27 mouse cellular contexts compared by ENCODE assay signal in the genomic region with DNA sequence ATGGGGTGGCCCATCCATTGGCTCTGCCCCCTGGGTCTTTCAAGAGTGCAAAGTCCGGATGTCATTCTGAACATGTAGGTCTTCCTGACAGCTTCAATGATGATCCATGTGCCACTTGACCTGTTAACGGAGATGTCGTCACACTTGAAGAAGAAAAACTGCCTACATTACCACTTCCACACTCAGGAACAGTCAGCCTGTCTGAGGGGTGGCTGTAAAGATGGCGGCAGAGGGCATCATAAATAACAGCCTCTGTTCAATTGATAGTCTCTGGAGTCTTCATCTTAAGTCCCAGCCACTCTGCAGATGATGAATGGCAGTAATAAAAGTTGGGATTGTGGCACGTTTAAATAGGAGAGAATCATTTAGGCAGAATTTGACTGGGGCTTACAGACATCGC.
A peak's percentile ranks its signal among the peaks of the same experiment; 100 is the strongest.
DNase-seq lines count a peak whose midpoint lies in the region; ATAC-seq lines count a peak whose summit lies in the region.
"Had no signal": no experiment of that assay in that cellular context is flagged by ENCODE, and none has a peak within 500 bp of the region (broad histone marks: within the 10 kb centered on the region; RNA-seq: fewer than 3 reads in every experiment).

No protein-coding gene starts in this region.

- ATAC-seq in hindbrain, embryonic 11.5 days (ENCODE audit: low FRiP score), result peak; percentile 31; the same call in 1 of the 2 replicates
- peak; percentile 52; the same call in 1 of the 2 replicates for ATAC-seq in neural tube, embryonic 14.5 days (ENCODE audit: low read depth)
- ATAC-seq: activated CD4-positive, CD25-positive, alpha-beta regulatory T cell, adult 4 months; CD4-positive, CD25-positive, alpha-beta regulatory T cell, adult 4 months; forebrain, embryonic 14.5 days; forebrain, embryonic 16.5 days; Patski had no signal

- 75% methylated on average over 6 of the region's 6 CpGs for WGBS in hindbrain, embryonic 11.5 days
- 85% methylated on average over 6 of the region's 6 CpGs for WGBS in hindbrain, embryonic 10.5 days
- WGBS in neural tube, embryonic 14.5 days, result 26% methylated on average over 6 of the region's 6 CpGs

- DNase-seq in hindbrain, embryonic 11.5 days (ENCODE audit: low spot score), result no peak
- no peak for DNase-seq in hindbrain, embryonic 10.5 days (ENCODE audit: low spot score)
- peak; percentile 51 for DNase-seq in mesoderm, embryonic 11.5 days (ENCODE audit: low read depth, low spot score)
- no peak for DNase-seq in right cerebral cortex, postnatal 4 days
- DNase-seq in cerebellum, adult 8-10 months, result no peak
- DNase-seq: adrenal gland, adult 8-10 months; adrenal gland, postnatal 14 days; adrenal gland, postnatal 36 days; B cell, adult 2 months; cerebellum, adult 2 months; cerebellum, adult 9-11 months; cerebellum, postnatal 14 days; cerebellum, postnatal 36 days; embryo, embryonic 11 days had no signal

- H3K27me3 ChIP-seq in hindbrain, embryonic 11.5 days (ENCODE audit: control insufficient read depth, insufficient read depth, low read length), result no peaks in the 10 kb centered on the region
- no peaks in the 10 kb centered on the region for H3K27me3 ChIP-seq in hindbrain, embryonic 10.5 days (ENCODE audit: insufficient read depth, poor library complexity, severe bottlenecking)
- H3K27me3 ChIP-seq in neural tube, embryonic 14.5 days (ENCODE audit: control insufficient read depth, insufficient read depth, low read length), result no peaks in the 10 kb centered on the region
- H3K27me3 ChIP-seq: CH12.LX; embryonic facial prominence, embryonic 13.5 days; embryonic facial prominence, embryonic 15.5 days; forebrain, embryonic 12.5 days; Patski had no signal

- H3K9me3 ChIP-seq in hindbrain, embryonic 11.5 days (ENCODE audit: control insufficient read depth, low read length), result no peaks in the 10 kb centered on the region
- H3K9me3 ChIP-seq in hindbrain, embryonic 10.5 days, result no peaks in the 10 kb centered on the region; the same call in 1 of the 2 replicates
- H3K9me3 ChIP-seq in neural tube, embryonic 14.5 days (ENCODE audit: control insufficient read depth, low read length), result no peaks in the 10 kb centered on the region
- H3K9me3 ChIP-seq: embryonic facial prominence, embryonic 13.5 days; embryonic facial prominence, embryonic 15.5 days; forebrain, embryonic 10.5 days; forebrain, embryonic 12.5 days; G1E had no signal

- no peak overlapping the region for H3K4me3 ChIP-seq in hindbrain, embryonic 11.5 days (ENCODE audit: low read depth, low read length)
- no peak overlapping the region for H3K4me3 ChIP-seq in hindbrain, embryonic 10.5 days
- no peak overlapping the region for H3K4me3 ChIP-seq in neural tube, embryonic 14.5 days (ENCODE audit: low read depth, low read length)
- H3K4me3 ChIP-seq: embryonic facial prominence, embryonic 13.5 days; embryonic facial prominence, embryonic 15.5 days; erythroblast, embryonic 14.5 days; forebrain, embryonic 10.5 days; forebrain, embryonic 12.5 days had no signal

- peaks cover 3% of the 10 kb centered on the region; the same call in 1 of the 2 replicates for H3K4me1 ChIP-seq in hindbrain, embryonic 11.5 days (replicated peaks; ENCODE audit: control insufficient read depth, insufficient read depth, low read length)
- H3K4me1 ChIP-seq in hindbrain, embryonic 10.5 days (replicated peaks), result peaks cover 25% of the 10 kb centered on the region
- H3K4me1 ChIP-seq in neural tube, embryonic 14.5 days (ENCODE audit: control insufficient read depth, insufficient read depth, low read length), result peaks cover 20% of the 10 kb centered on the region
- H3K4me1 ChIP-seq: embryonic facial prominence, embryonic 13.5 days; embryonic facial prominence, embryonic 15.5 days had no signal

- no peak overlapping the region for H3K9ac ChIP-seq in hindbrain, embryonic 11.5 days (ENCODE audit: low read depth, low read length)
- H3K9ac ChIP-seq in neural tube, embryonic 14.5 days (replicated peaks; ENCODE audit: low read depth, low read length), result no peak overlapping the region
- H3K9ac ChIP-seq: embryonic facial prominence, embryonic 13.5 days; embryonic facial prominence, embryonic 15.5 days; forebrain, embryonic 12.5 days had no signal

- H3K4me2 ChIP-seq in hindbrain, embryonic 11.5 days (replicated peaks; ENCODE audit: low read depth, low read length), result no peak overlapping the region
- H3K4me2 ChIP-seq in neural tube, embryonic 14.5 days (ENCODE audit: low read depth, low read length), result no peak overlapping the region
- H3K4me2 ChIP-seq: embryonic facial prominence, embryonic 13.5 days; embryonic facial prominence, embryonic 15.5 days; forebrain, embryonic 12.5 days had no signal

- no peaks in the 10 kb centered on the region for H3K36me3 ChIP-seq in hindbrain, embryonic 11.5 days (ENCODE audit: control insufficient read depth, insufficient read depth, low read length)
- H3K36me3 ChIP-seq in hindbrain, embryonic 10.5 days, result peaks cover 23% of the 10 kb centered on the region
- H3K36me3 ChIP-seq in neural tube, embryonic 14.5 days (ENCODE audit: control insufficient read depth, insufficient read depth, low read length), result no peaks in the 10 kb centered on the region
- H3K36me3 ChIP-seq: embryonic facial prominence, embryonic 15.5 days; G1E had no signal

- no peak overlapping the region for H3K27ac ChIP-seq in hindbrain, embryonic 11.5 days (ENCODE audit: low read depth, low read length)
- H3K27ac ChIP-seq in hindbrain, embryonic 10.5 days, result no peak overlapping the region
- H3K27ac ChIP-seq in neural tube, embryonic 14.5 days (ENCODE audit: low read depth, low read length), result no peak overlapping the region
- H3K27ac ChIP-seq: embryonic facial prominence, embryonic 13.5 days; embryonic facial prominence, embryonic 15.5 days; forebrain, embryonic 10.5 days; forebrain, embryonic 12.5 days had no signal
